Mouse (Mus musculus): ENCODE measurements around the gene Snx5.

Gene Snx5

GRCm38 (mm10) chr2:144267004-144267730, 3.5 kb downstream of the Snx5 start:
- no peak for DNase-seq (ENCODE audit: low read depth, low spot score)

- DNase-seq (ENCODE audit: low read depth, low spot score): no peak
Observed at GRCm38 (mm10) chr2:144265916-144266683, 4.6 kb downstream of the Snx5 start.

GRCm38 (mm10) chr2:144265120-144265488, 5.6 kb downstream of the Snx5 start:
- DNase-seq (ENCODE audit: low read depth, low spot score): no peak

GRCm38 (mm10) chr2:144264398-144265119, 6.1 kb downstream of the Snx5 start:
- DNase-seq (ENCODE audit: low read depth, low spot score): no peak

- no peak for DNase-seq (ENCODE audit: low read depth, low spot score)
Observed at GRCm38 (mm10) chr2:144262837-144263236, 7.9 kb downstream of the Snx5 start.

- no peak for DNase-seq (ENCODE audit: low read depth, low spot score)
Observed at GRCm38 (mm10) chr2:144250111-144250510, 20.6 kb downstream of the Snx5 start.

- DNase-seq (ENCODE audit: low read depth, low spot score): no peak
Observed at GRCm38 (mm10) chr2:144248613-144249376, 21.9 kb downstream of the Snx5 start.

- DNase-seq (ENCODE audit: low read depth, low spot score): no peak
Observed at GRCm38 (mm10) chr2:144247337-144247978, 23.2 kb downstream of the Snx5 start.

GRCm38 (mm10) chr2:144246270-144246669, 24.4 kb downstream of the Snx5 start:
- DNase-seq (ENCODE audit: low read depth, low spot score): no peak

- DNase-seq (ENCODE audit: low read depth, low spot score): no peak
Observed at GRCm38 (mm10) chr2:144245464-144245863, 25.2 kb downstream of the Snx5 start.

GRCm38 (mm10) chr2:144240095-144240899, 30.4 kb downstream of the Snx5 start:
- DNase-seq (ENCODE audit: low read depth, low spot score): no peak

- no peak for DNase-seq (ENCODE audit: low read depth, low spot score)
Observed at GRCm38 (mm10) chr2:144239318-144239717, 31.4 kb downstream of the Snx5 start.

- DNase-seq (ENCODE audit: low read depth, low spot score): no peak
Observed at GRCm38 (mm10) chr2:144238341-144238740, 32.4 kb downstream of the Snx5 start.

- DNase-seq (ENCODE audit: low read depth, low spot score): no peak
Observed at GRCm38 (mm10) chr2:144236791-144237584, 33.7 kb downstream of the Snx5 start.

GRCm38 (mm10) chr2:144235776-144236175, 34.9 kb downstream of the Snx5 start:
- no peak for DNase-seq (ENCODE audit: low read depth, low spot score)

GRCm38 (mm10) chr2:144233534-144233933, 37.2 kb downstream of the Snx5 start:
- DNase-seq (ENCODE audit: low read depth, low spot score): no peak

- no peak for DNase-seq (ENCODE audit: low read depth, low spot score)
Observed at GRCm38 (mm10) chr2:144231115-144231514, 39.6 kb downstream of the Snx5 start.

GRCm38 (mm10) chr2:144230498-144230897, 40.2 kb downstream of the Snx5 start:
- DNase-seq (ENCODE audit: low read depth, low spot score): no peak

GRCm38 (mm10) chr2:144229647-144230046, 41.1 kb downstream of the Snx5 start:
- no peak for DNase-seq (ENCODE audit: low read depth, low spot score)
